Mouse (Mus musculus) lung, embryonic 14.5 days (tissue): ENCODE measurements at regions not wholly inside any gene's neighbourhood (a gene's known extent, or its start where the extent isn't known, plus 50 kb on each side); places are given as distances from the start of the nearest gene placed in this dataset.

Experiments
- ATAC-seq: fragments of 200-750 bp; cut with Nextera tagmentation; 2 replicates; pipeline ENCODE4 v1.8.0; 2017; ENCODE audit warnings: mild to moderate bottlenecking, moderate TSS enrichment, moderate library complexity; ENCODE audit not compliant: insufficient read depth
- DNase-seq: peaks from one replicate; pipeline ENCODE4 v3.0.0-alpha.2; 2015
- H3K27ac ChIP-seq: fragments of 300-500 bp; sonication (generic); 2 replicates; pipeline ENCODE4 v1.5.1; 2014; ENCODE audit warnings: low read depth, mild to moderate bottlenecking, moderate library complexity
- H3K27me3 ChIP-seq: fragments of 300-500 bp; sonication (generic); 2 replicates; pipeline ENCODE4 v1.6.1; 2014; ENCODE audit warnings: low read length, control low read depth; ENCODE audit not compliant: insufficient read depth
- H3K36me3 ChIP-seq: fragments of 300-500 bp; sonication (generic); 2 replicates; pipeline ENCODE4 v1.6.1; 2014; ENCODE audit warnings: control low read depth; ENCODE audit not compliant: insufficient read depth
- H3K4me1 ChIP-seq: fragments of 300-500 bp; sonication (generic); 2 replicates; pipeline ENCODE4 v1.6.1; 2014; ENCODE audit warnings: antibody characterized with exemption, control low read depth; ENCODE audit not compliant: insufficient read depth
- H3K4me2 ChIP-seq: fragments of 300-500 bp; sonication (generic); 2 replicates; pipeline ENCODE4 v1.6.1; 2014; ENCODE audit warnings: mild to moderate bottlenecking
- H3K4me3 ChIP-seq: fragments of 300-500 bp; sonication (generic); 2 replicates; pipeline ENCODE4 v1.5.1; 2014; ENCODE audit warnings: low read depth, low read length
- H3K9ac ChIP-seq: fragments of 300-500 bp; sonication (generic); 2 replicates; pipeline ENCODE4 v1.6.1; 2014
- H3K9me3 ChIP-seq: fragments of 300-500 bp; sonication (generic); 2 replicates; pipeline ENCODE4 v1.6.1; 2016; ENCODE audit warnings: low read depth, low read length, control low read depth
- CTCF ChIP-seq: IDR thresholded peaks from 2 replicates; pipeline ENCODE4 v1.5.1; 2016; ENCODE audit warnings: antibody characterized with exemption, low read depth
- WGBS: fragments of 180-500 bp; shearing (Covaris S2); extraction: QIAGEN DNeasy Blood & Tissue Kit; methylation state at CpG from one replicate; pipeline ENCODE4 v1.1.7; 2014; 5-methylcytosine and 5-hydroxymethylcytosine counted together

GRCm38 (mm10) chr9:83315941-83316817 is 124.7 kb downstream of the Lca5 start:
- H3K36me3 ChIP-seq = no peaks in the 10 kb centered on the region
- H3K4me2 ChIP-seq = no peak overlapping the region
- no peaks in the 10 kb centered on the region for H3K27me3 ChIP-seq
- H3K4me3 ChIP-seq = no peak overlapping the region
- TF ChIP-seq CTCF = no peak
- H3K9me3 ChIP-seq = no peaks in the 10 kb centered on the region
- H3K4me1 ChIP-seq = peaks cover 3% of the 10 kb centered on the region; the same call in 1 of the 2 replicates
- peak; percentile 57; the same call in 1 of the 2 replicates for ATAC-seq
- WGBS = 49% methylated on average over 10 of the region's 10 CpGs
- H3K9ac ChIP-seq = no peak overlapping the region
- peak; percentile 72 for DNase-seq
- H3K27ac ChIP-seq = no peak overlapping the region

- Histone ChIP-seq H3K27ac (no peak overlapping the region), H3K9ac (no peak overlapping the region), H3K4me3 (no peak overlapping the region), H3K4me2 (no peak overlapping the region), H3K9me3 (no peaks in the 10 kb centered on the region), H3K36me3 (no peaks in the 10 kb centered on the region), H3K27me3 (no peaks in the 10 kb centered on the region), H3K4me1 (no peaks in the 10 kb centered on the region)
- TF ChIP-seq CTCF = no peak
- 67% methylated on average over 4 of the region's 4 CpGs for WGBS
- DNase-seq (no peak), ATAC-seq (no peak)
Measured at GRCm38 (mm10) chr9:83308771-83309170, 132.2 kb downstream of the Lca5 start.

GRCm38 (mm10) chr9:83308092-83308491 is 132.8 kb downstream of the Lca5 start:
- Histone ChIP-seq H3K27me3 (no peaks in the 10 kb centered on the region), H3K4me1 (no peaks in the 10 kb centered on the region), H3K4me2 (no peak overlapping the region), H3K36me3 (no peaks in the 10 kb centered on the region), H3K27ac (no peak overlapping the region), H3K9me3 (no peaks in the 10 kb centered on the region), H3K4me3 (no peak overlapping the region), H3K9ac (no peak overlapping the region)
- DNase-seq (peak; percentile 46), ATAC-seq (peak; percentile 58; the same call in 1 of the 2 replicates)
- 66% methylated on average over 4 of the region's 4 CpGs for WGBS
- TF ChIP-seq CTCF = no peak

GRCm38 (mm10) chr9:83307349-83307938 is 133.5 kb downstream of the Lca5 start:
- H3K4me3 ChIP-seq = no peak overlapping the region
- no peak overlapping the region for H3K27ac ChIP-seq
- no peaks in the 10 kb centered on the region for H3K9me3 ChIP-seq
- no peak for TF ChIP-seq CTCF
- H3K9ac ChIP-seq = no peak overlapping the region
- WGBS = 57% methylated on average over 11 of the region's 11 CpGs
- no peaks in the 10 kb centered on the region for H3K27me3 ChIP-seq
- peak; percentile 21 for DNase-seq
- ATAC-seq = no peak
- no peak overlapping the region for H3K4me2 ChIP-seq
- no peaks in the 10 kb centered on the region for H3K36me3 ChIP-seq
- no peaks in the 10 kb centered on the region for H3K4me1 ChIP-seq

- DNase-seq (peak; percentile 55), ATAC-seq (peak; percentile 81)
- Histone ChIP-seq H3K4me3 (no peak overlapping the region), H3K36me3 (no peaks in the 10 kb centered on the region), H3K9me3 (no peaks in the 10 kb centered on the region), H3K27ac (peak overlapping the region; percentile 59; the same call in 1 of the 2 replicates), H3K4me1 (no peaks in the 10 kb centered on the region), H3K27me3 (no peaks in the 10 kb centered on the region), H3K4me2 (peak overlapping the region; percentile 10; the same call in 1 of the 2 replicates), H3K9ac (no peak overlapping the region)
- no peak for TF ChIP-seq CTCF
- WGBS = 32% methylated on average over 7 of the region's 7 CpGs
Measured at GRCm38 (mm10) chr9:83304925-83305324, 136.0 kb downstream of the Lca5 start.

GRCm38 (mm10) chr9:83300500-83300899 is 140.4 kb downstream of the Lca5 start:
- WGBS = 80% methylated on average over 4 of the region's 4 CpGs
- Histone ChIP-seq H3K9ac (no peak overlapping the region), H3K27me3 (no peaks in the 10 kb centered on the region), H3K4me1 (no peaks in the 10 kb centered on the region), H3K4me3 (no peak overlapping the region), H3K36me3 (no peaks in the 10 kb centered on the region), H3K9me3 (no peaks in the 10 kb centered on the region), H3K4me2 (no peak overlapping the region), H3K27ac (no peak overlapping the region)
- no peak for DNase-seq
- ATAC-seq = no peak
- TF ChIP-seq CTCF = no peak

- no peak overlapping the region for H3K4me2 ChIP-seq
Measured at GRCm38 (mm10) chr9:83300044-83300443, 140.9 kb downstream of the Lca5 start.

More at GRCm38 (mm10) chr9:83300044-83300443, 140.9 kb downstream of the Lca5 start:
- 76% methylated on average over 2 of the region's 2 CpGs for whole genome bisulfite sequencing
- no peak for ATAC-seq
- Histone ChIP-seq H3K9me3 (no peaks in the 10 kb centered on the region), H3K27ac (no peak overlapping the region), H3K4me3 (no peak overlapping the region), H3K9ac (no peak overlapping the region), H3K27me3 (no peaks in the 10 kb centered on the region), H3K36me3 (no peaks in the 10 kb centered on the region), H3K4me1 (no peaks in the 10 kb centered on the region)
- TF ChIP-seq CTCF = no peak
- no peak for DNase-seq
